Mouse (Mus musculus) spleen, postnatal 14 days (tissue): ENCODE data around the gene Atl3.

Source experiments
- DNase-seq, 2 experiments: peaks; one replicate each; pipeline ENCODE4 v3.0.0; 2021 to 2022; ENCODE audit warnings: low spot score in 2 of 2

Atl3 gene

GRCm38 (mm10) chr19:7559986-7560385, 66.1 kb downstream of the Atl3 start:
- DNase-seq: no peak

GRCm38 (mm10) chr19:7561456-7561855, 67.6 kb downstream of the Atl3 start:
- DNase-seq: no peak

DNA sequence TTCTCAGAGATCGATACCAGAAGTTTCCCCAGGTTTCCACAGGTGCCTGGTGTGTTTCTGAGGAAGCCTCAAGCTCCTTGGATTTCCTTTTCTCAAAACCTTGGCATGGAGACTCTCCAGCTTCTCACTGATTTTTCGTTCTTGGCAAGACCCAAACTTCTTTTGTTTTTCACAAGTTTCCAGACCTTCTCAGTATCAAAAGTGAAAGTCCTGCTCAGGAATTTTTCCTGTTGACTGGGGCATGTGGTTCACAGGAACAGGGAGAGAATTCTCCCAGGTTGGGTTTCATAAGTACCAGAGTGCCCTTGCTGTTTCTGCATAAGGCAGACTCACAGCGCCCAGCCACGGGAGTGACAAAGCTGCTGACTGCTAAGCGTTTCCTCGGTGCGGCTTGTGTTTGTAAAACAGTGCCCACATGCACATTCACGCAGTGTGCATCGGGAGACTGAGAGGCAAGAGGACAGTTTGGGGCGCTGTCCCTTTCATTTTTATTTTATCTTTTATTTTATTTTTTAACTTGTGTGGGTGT, 68.8 kb downstream of the Atl3 start:
- no peak for DNase-seq

- DNase-seq: no peak
These were observed 69.8 kb downstream of the Atl3 start for GRCm38 (mm10) chr19:7563676-7564075.

DNA sequence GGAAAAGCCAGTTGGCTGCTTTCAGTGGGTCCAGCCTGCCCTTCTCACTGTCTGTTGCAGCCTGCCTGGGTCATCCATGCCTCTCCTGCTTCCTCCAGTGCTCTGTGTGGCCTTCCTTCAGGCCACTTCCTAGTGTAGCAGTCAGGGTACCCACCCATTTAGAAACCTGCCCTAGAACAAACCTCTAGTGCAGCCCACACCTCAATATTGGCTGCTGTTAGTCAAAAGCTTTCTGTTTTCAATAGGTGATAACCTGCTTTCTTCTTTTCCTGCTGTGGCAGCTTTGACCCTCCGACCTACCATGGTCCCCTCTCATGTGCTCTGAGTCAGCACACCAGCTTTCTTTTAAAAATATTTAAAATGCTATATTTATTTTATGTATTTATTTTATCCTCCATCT, 70.6 kb downstream of the Atl3 start:
- DNase-seq: no peak

- no peak for DNase-seq
These were observed 73.0 kb downstream of the Atl3 start for GRCm38 (mm10) chr19:7566826-7567225.

GRCm38 (mm10) chr19:7568364-7568763, 74.5 kb downstream of the Atl3 start:
- no peak for DNase-seq

GRCm38 (mm10) chr19:7569650-7570049, 75.8 kb downstream of the Atl3 start:
- no peak for DNase-seq

GRCm38 (mm10) chr19:7576180-7576579, 82.3 kb downstream of the Atl3 start:
- no peak for DNase-seq

- DNase-seq: no peak
These were observed 83.9 kb downstream of the Atl3 start for GRCm38 (mm10) chr19:7577710-7578109.

DNA sequence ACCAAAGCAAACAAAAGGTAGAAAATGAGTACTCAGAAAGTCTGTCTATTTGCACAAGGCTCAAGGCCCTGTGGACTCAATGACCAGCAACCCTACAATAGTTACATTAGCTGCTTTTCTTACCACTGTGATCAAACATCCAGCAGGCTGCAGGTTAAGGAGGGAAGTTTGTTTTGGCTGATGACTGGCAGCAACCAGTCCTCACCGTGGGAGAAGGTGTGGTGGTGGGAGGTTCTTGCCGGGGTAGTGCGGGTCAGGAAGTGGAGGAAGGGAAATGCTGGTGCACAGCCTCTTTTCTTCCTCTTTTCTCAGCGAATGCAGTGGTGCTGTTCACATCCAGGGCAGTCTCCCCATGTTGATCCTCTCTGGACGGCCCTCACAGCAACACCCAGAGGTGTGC, 87.2 kb downstream of the Atl3 start:
- DNase-seq: no peak

- no peak for DNase-seq
These were observed 89.3 kb downstream of the Atl3 start for GRCm38 (mm10) chr19:7583101-7583500.

- no peak for DNase-seq
These were observed 89.8 kb downstream of the Atl3 start for GRCm38 (mm10) chr19:7583599-7583998.

- no peak for DNase-seq
These were observed 91.4 kb downstream of the Atl3 start for GRCm38 (mm10) chr19:7585279-7585678.

DNA sequence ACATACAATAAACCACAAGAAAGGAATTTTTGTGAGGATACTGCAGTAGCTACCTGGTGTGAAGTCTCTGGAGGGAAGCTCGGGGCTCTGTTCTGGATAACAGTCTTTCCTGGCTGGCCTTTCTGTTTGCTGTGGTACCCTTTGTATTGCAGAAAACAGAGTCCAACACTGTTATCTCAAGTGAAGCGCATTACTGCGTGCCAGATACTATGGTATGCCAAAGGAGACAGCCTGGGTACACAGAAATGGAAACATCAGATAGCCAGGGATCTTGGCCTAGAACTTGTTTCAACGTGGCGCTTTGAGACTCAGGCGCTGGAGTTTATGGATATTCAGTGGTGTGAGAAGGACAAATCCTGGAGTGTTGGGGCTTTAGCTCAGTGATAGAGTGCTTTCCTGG, 91.9 kb downstream of the Atl3 start:
- DNase-seq: no peak
